In genomic region chr16:93884086-93884721, GRCm38 (mm10) we compare ENCODE assay signal across 8 mouse cellular contexts. TPM values are rescaled to one million over a fixed set of nuclear protein-coding genes. Genes with fewer than 3 reads are reported as not detected.
A peak's percentile ranks its signal among the peaks of the same experiment; 100 is the strongest.
DNase-seq lines count a peak whose midpoint lies in the region; ATAC-seq and TF ChIP-seq lines count a peak whose summit lies in the region.

No protein-coding gene starts in this region.

- TF ChIP-seq POLR2A in MEL (IDR thresholded peaks at IDR 0.05; ENCODE audit: control insufficient read depth in 1 of 2, insufficient read depth in 1 of 2, low read depth in 1 of 2, low read length in 2 of 2, poor library complexity in 1 of 2) = peak in 1 of 2 experiments; percentile 12; a peak in 1 of 4 replicates
- TF ChIP-seq POLR2A in cortical plate, adult 2 months (IDR thresholded peaks at IDR 0.05; ENCODE audit: extremely low read depth, insufficient read depth, low read length) = no peak

- peak; percentile 29; the same call in 1 of the 2 replicates for ATAC-seq in heart, embryonic 13.5 days (ENCODE audit: extremely low read depth, insufficient number of reproducible peaks, low FRiP score, low TSS enrichment)
- peak; percentile 79 for ATAC-seq in midbrain, embryonic 16.5 days

- TF ChIP-seq CTCF in gastrocnemius, adult 2 months (IDR thresholded peaks at IDR 0.05) = no peak
- no peak for TF ChIP-seq CTCF in MEL (IDR thresholded peaks at IDR 0.05 in 2 of 3, conservative IDR thresholded peaks at IDR 0.05 in 1 of 3; ENCODE audit: control insufficient read depth in 1 of 3, insufficient read depth in 1 of 3, low read depth in 2 of 3, low read length in 3 of 3, poor library complexity in 1 of 3, severe bottlenecking in 1 of 3)
- no peak for TF ChIP-seq CTCF in cortical plate, adult 2 months (IDR thresholded peaks at IDR 0.05; ENCODE audit: extremely low read depth, insufficient read depth, low read length)

- H3K27me3 ChIP-seq in MEL (ENCODE audit: control insufficient read depth in 1 of 2, insufficient read depth in 2 of 2, low read length in 2 of 2) = no peaks in the 10 kb centered on the region
- no peaks in the 10 kb centered on the region for H3K27me3 ChIP-seq in heart, embryonic 13.5 days (replicated peaks)
- H3K27me3 ChIP-seq in midbrain, embryonic 16.5 days (ENCODE audit: control insufficient read depth, insufficient read depth, low read depth, low read length) = no peaks in the 10 kb centered on the region

- under 1% methylated on average over 43 of the region's 43 CpGs for WGBS in heart, embryonic 13.5 days
- under 1% methylated on average over 43 of the region's 43 CpGs for WGBS in midbrain, embryonic 16.5 days

- peaks cover 12% of the 10 kb centered on the region for H3K79me2 ChIP-seq in MEL (ENCODE audit: control insufficient read depth, insufficient read depth, low read length, poor library complexity)

- no peaks in the 10 kb centered on the region for H3K9me3 ChIP-seq in MEL (replicated peaks; ENCODE audit: insufficient read depth, low read length)
- H3K9me3 ChIP-seq in heart, embryonic 13.5 days = no peaks in the 10 kb centered on the region
- no peaks in the 10 kb centered on the region for H3K9me3 ChIP-seq in midbrain, embryonic 16.5 days (replicated peaks; ENCODE audit: control insufficient read depth, low read length, poor library complexity, severe bottlenecking)

- TF ChIP-seq EP300 in MEL (IDR thresholded peaks at IDR 0.05; ENCODE audit: low read depth in 1 of 2, low read length in 2 of 2) = no peak

- H3K4me1 ChIP-seq in MEL (ENCODE audit: control insufficient read depth in 1 of 2, insufficient read depth in 2 of 2, low read length in 2 of 2) = peaks cover 2 to 14% of the 10 kb centered on the region in 2 experiments; a peak in 2 of 4 replicates
- no peaks in the 10 kb centered on the region for H3K4me1 ChIP-seq in cortical plate, adult 2 months (ENCODE audit: control insufficient read depth, insufficient read depth, low read length)
- peaks cover 12% of the 10 kb centered on the region for H3K4me1 ChIP-seq in heart, embryonic 13.5 days
- H3K4me1 ChIP-seq in midbrain, embryonic 16.5 days (ENCODE audit: control insufficient read depth, insufficient read depth, low read length) = peaks cover 7% of the 10 kb centered on the region; the same call in 1 of the 2 replicates

- H3K4me2 ChIP-seq in heart, embryonic 13.5 days = peak overlapping the region; percentile 94
- H3K4me2 ChIP-seq in midbrain, embryonic 16.5 days (ENCODE audit: low read length) = peak overlapping the region; percentile 73

- H3K27ac ChIP-seq in gastrocnemius, adult 2 months = peak overlapping the region; percentile 32; the same call in 1 of the 2 replicates
- H3K27ac ChIP-seq in MEL (ENCODE audit: control insufficient read depth, low read depth, low read length) = 0 out of 2 replicates have a peak overlapping the region, but pooled peaks have one; percentile 7
- H3K27ac ChIP-seq in cortical plate, adult 2 months (ENCODE audit: insufficient read depth, low read length) = no peak overlapping the region
- 0 out of 2 replicates have a peak overlapping the region, but pooled peaks have one; percentile 47 for H3K27ac ChIP-seq in heart, embryonic 13.5 days (replicated peaks)
- no peak overlapping the region for H3K27ac ChIP-seq in midbrain, embryonic 16.5 days (ENCODE audit: low read length)

- peaks cover 2 to 13% of the 10 kb centered on the region in 2 experiments; a peak in 2 of 4 replicates for H3K36me3 ChIP-seq in MEL (ENCODE audit: control insufficient read depth in 1 of 2, insufficient read depth in 2 of 2, low read length in 2 of 2)
- peaks cover 27% of the 10 kb centered on the region for H3K36me3 ChIP-seq in heart, embryonic 13.5 days
- no peaks in the 10 kb centered on the region for H3K36me3 ChIP-seq in midbrain, embryonic 16.5 days (ENCODE audit: control insufficient read depth, insufficient read depth, low read length)

- H3K4me3 ChIP-seq in gastrocnemius, adult 2 months = peak overlapping the region; percentile 94
- H3K4me3 ChIP-seq in MEL (ENCODE audit: control insufficient read depth in 1 of 2, insufficient read depth in 1 of 2, low read depth in 2 of 2, low read length in 2 of 2) = peak overlapping the region; percentile 74 to 90
- H3K4me3 ChIP-seq in cortical plate, adult 2 months (ENCODE audit: insufficient read depth, low read length) = peak overlapping the region; percentile 46
- peak overlapping the region; percentile 91 for H3K4me3 ChIP-seq in heart, embryonic 13.5 days
- H3K4me3 ChIP-seq in midbrain, embryonic 16.5 days (ENCODE audit: low read depth, low read length) = peak overlapping the region; percentile 49

- H3K9ac ChIP-seq in MEL (ENCODE audit: control insufficient read depth, low read depth, low read length, poor library complexity, severe bottlenecking) = peak overlapping the region; percentile 85
- peak overlapping the region; percentile 90 for H3K9ac ChIP-seq in heart, embryonic 13.5 days
- peak overlapping the region; percentile 56 for H3K9ac ChIP-seq in midbrain, embryonic 16.5 days (ENCODE audit: low read depth, low read length)

- no peak for DNase-seq in gastrocnemius, adult 2 months
- DNase-seq in gastrocnemius, adult 8-10 months (ENCODE audit: low spot score in 2 of 2) = no peak
- no peak for DNase-seq in MEL (ENCODE audit: low read depth, low spot score)
- peak; percentile 47 to 66 for DNase-seq in kidney, postnatal 4 days
- DNase-seq in right cerebral cortex, postnatal 25 days = no peak

- intact Hi-C loops in gastrocnemius, adult 2 months (cut with DNase I) = loop anchor here (5.0 kb wide), 1 partner anchor 47 kb away; no protein-coding TSS in a partner anchor

- TF ChIP-seq RAD21 in MEL (IDR thresholded peaks at IDR 0.05; ENCODE audit: low read depth, low read length) = no peak

TF ChIP-seq in MEL, 35 proteins besides CTCF, POLR2A, EP300 and RAD21:
- TF ChIP-seq BHLHE40 (IDR thresholded peaks at IDR 0.05; ENCODE audit: borderline replicate concordance, low read depth, low read length) (peak; percentile 5; the same call in 1 of the 2 replicates), GATA1 (IDR thresholded peaks at IDR 0.05; ENCODE audit: low read depth, low read length) (no peak), USF1 (IDR thresholded peaks at IDR 0.05; ENCODE audit: low read depth, low read length) (peak; percentile 79), USF2 (IDR thresholded peaks at IDR 0.05; ENCODE audit: borderline replicate concordance in 1 of 2, insufficient read depth in 1 of 2, low read depth in 1 of 2, low read length in 2 of 2) (0 out of 4 replicates have a peak, but pooled peaks of 1 of the 2 experiments have one; percentile 20), TBP (IDR thresholded peaks at IDR 0.05; ENCODE audit: low read depth, low read length) (no peak), MAX (IDR thresholded peaks at IDR 0.05; ENCODE audit: low read length) (peak; percentile 54; the same call in 1 of the 2 replicates), SIN3A (IDR thresholded peaks at IDR 0.05; ENCODE audit: low read length) (peak; percentile 15; the same call in 1 of the 2 replicates)

RNA-seq across cellular contexts. Expression of gene Chaf1b, which starts 0.5 kb away (rescaled TPM):
- under 1 TPM; 0.20 to 0.25 TPM for total RNA-seq in gastrocnemius, adult 2 months (2021)
- under 1 TPM in 3 of 4 experiments, not detected in 1; 0.12 to 0.38 (median 0.29) TPM for total RNA-seq in gastrocnemius, adult 8-10 months (2022)
- 40.9 and 48.2 TPM in 2 replicates for total RNA-seq in MEL (2012; rRNA removed)
- 10 to 100 TPM in 1 of 2 experiments, not detected in 1; 53.9 TPM for polyA plus RNA-seq in MEL (2012; ENCODE audit: insufficient read depth in 1 of 2, insufficient read length in 2 of 2, low read depth in 1 of 2, low replicate concordance in 2 of 2, missing spikeins in 1 of 2)
- 0.74 and 0.96 TPM in 2 replicates for polyA plus RNA-seq in cortical plate, adult 2 months (2012; rRNA removed)
- 44.6 and 45.6 TPM in 2 replicates for polyA plus RNA-seq in heart, embryonic 13.5 days (2015; fragmentation: Nextera tagmentation; extraction: Ambion mirVana)
- polyA plus RNA-seq in midbrain, embryonic 16.5 days (2015; fragmentation: Nextera tagmentation; extraction: Ambion mirVana) = 12.4 and 15.1 TPM in 2 replicates

RNA-seq across cellular contexts. Expression of gene Morc3, which starts 52.3 kb away (rescaled TPM):
- 10 to 100 TPM; 10.2 to 14.1 TPM for total RNA-seq in gastrocnemius, adult 2 months (2021)
- total RNA-seq in gastrocnemius, adult 8-10 months (2022) = 10 to 100 TPM in 2 of 4 experiments, 1 to 10 TPM in 2; 7.4 to 14.8 (median 9.5) TPM
- 35.1 and 39.1 TPM in 2 replicates for total RNA-seq in MEL (2012; rRNA removed)
- 100 to 1,000 TPM in 1 of 2 experiments, 10 to 100 TPM in 1; 23.3 to 276 TPM for polyA plus RNA-seq in MEL (2012; ENCODE audit: insufficient read depth in 1 of 2, insufficient read length in 2 of 2, low read depth in 1 of 2, low replicate concordance in 2 of 2, missing spikeins in 1 of 2)
- 19.6 and 22.0 TPM in 2 replicates for polyA plus RNA-seq in cortical plate, adult 2 months (2012; rRNA removed)
- 19.1 and 22.3 TPM in 2 replicates for polyA plus RNA-seq in heart, embryonic 13.5 days (2015; fragmentation: Nextera tagmentation; extraction: Ambion mirVana)
- 32.7 and 37.7 TPM in 2 replicates for polyA plus RNA-seq in midbrain, embryonic 16.5 days (2015; fragmentation: Nextera tagmentation; extraction: Ambion mirVana)

Comparison
In these comparisons a context has a peak if more than half of its experiments do, and no peak if none do; other contexts are left out.
1. DNase-seq: peak in kidney, postnatal 4 days (2 of 2); none in gastrocnemius, adult 2 months (single experiment), gastrocnemius, adult 8-10 months (0 of 2), MEL (single experiment) and right cerebral cortex, postnatal 25 days (single experiment).
2. H3K27ac ChIP-seq: peak in gastrocnemius, adult 2 months (single experiment), MEL (single experiment) and heart, embryonic 13.5 days (single experiment); none in cortical plate, adult 2 months (single experiment) and midbrain, embryonic 16.5 days (single experiment).
3. Peak in every context shown above with its lines, with median percentiles within 50 percentile points of each other: H3K4me3 ChIP-seq and H3K9ac ChIP-seq.